27 mouse cellular contexts compared by ENCODE assay signal in genomic region chr10:20070576-20071109, GRCm38 (mm10).
DNase-seq lines count a peak whose midpoint lies in the region; ATAC-seq and TF ChIP-seq lines count a peak whose summit lies in the region.
"Had no signal": no experiment of that assay in that cellular context is flagged by ENCODE, and none has a peak within 500 bp of the region (broad histone marks: within the 10 kb centered on the region; RNA-seq: fewer than 3 reads in every experiment).

No protein-coding gene starts in this region.

- H3K9me3 ChIP-seq in kidney, embryonic 14.5 days (ENCODE audit: control insufficient read depth, low read length), result no peaks in the 10 kb centered on the region
- no peaks in the 10 kb centered on the region for H3K9me3 ChIP-seq in liver, embryonic 11.5 days (ENCODE audit: control insufficient read depth, low read length)
- H3K9me3 ChIP-seq: embryonic facial prominence, embryonic 12.5 days; embryonic facial prominence, embryonic 15.5 days; heart, embryonic 12.5 days; heart, embryonic 15.5 days; hindbrain, embryonic 10.5 days; hindbrain, embryonic 13.5 days had no signal

- H3K79me2 ChIP-seq in liver, adult 2 months (ENCODE audit: control insufficient read depth, insufficient read depth, low read length), result no peaks in the 10 kb centered on the region; the same call in 1 of the 2 replicates

- no peak for TF ChIP-seq CTCF in liver, adult 2 months (IDR thresholded peaks at IDR 0.05; ENCODE audit: low read depth, low read length)

- H3K9ac ChIP-seq in kidney, embryonic 14.5 days (ENCODE audit: low read depth, low read length), result no peak overlapping the region
- no peak overlapping the region for H3K9ac ChIP-seq in liver, adult 2 months (ENCODE audit: low read depth, low read length)
- no peak overlapping the region for H3K9ac ChIP-seq in liver, embryonic 11.5 days (ENCODE audit: low read depth, low read length)
- H3K9ac ChIP-seq: embryonic facial prominence, embryonic 12.5 days; embryonic facial prominence, embryonic 15.5 days; forebrain, postnatal 0 days; heart, embryonic 12.5 days; heart, embryonic 15.5 days; hindbrain, embryonic 13.5 days had no signal

- H3K4me3 ChIP-seq in kidney, embryonic 14.5 days (ENCODE audit: low read length), result no peak overlapping the region
- no peak overlapping the region for H3K4me3 ChIP-seq in liver, adult 2 months (ENCODE audit: insufficient read depth, low read depth, low read length)
- H3K4me3 ChIP-seq in liver, embryonic 11.5 days (ENCODE audit: low read depth, low read length), result no peak overlapping the region
- H3K4me3 ChIP-seq: embryonic facial prominence, embryonic 12.5 days; embryonic facial prominence, embryonic 15.5 days; gastrocnemius, adult 2 months; heart, embryonic 12.5 days; heart, embryonic 15.5 days; hindbrain, embryonic 10.5 days; hindbrain, embryonic 13.5 days had no signal

- 77% methylated on average over 14 of the region's 14 CpGs for WGBS in kidney, embryonic 14.5 days
- WGBS in liver, adult 2 months, result 29% methylated on average over 14 of the region's 14 CpGs
- WGBS in liver, embryonic 11.5 days, result 80% methylated on average over 14 of the region's 14 CpGs

- TF ChIP-seq POLR2A in liver, adult 2 months (IDR thresholded peaks at IDR 0.05; ENCODE audit: extremely low read depth, insufficient read depth, low read length), result no peak

- peak; percentile 49 for DNase-seq in kidney, adult 11 months
- DNase-seq in kidney, postnatal 14 days, result no peak
- peak; percentile 65 for DNase-seq in kidney, adult 9 months
- DNase-seq in liver, adult 2 months (ENCODE audit: extremely low read depth, low read depth, low spot score), result peak; percentile 93
- DNase-seq in liver, embryonic 11.5 days (ENCODE audit: low spot score), result no peak
- DNase-seq: adrenal gland, adult 2 months; adrenal gland, postnatal 14 days; cerebellum, adult 11 months; cerebellum, adult 2 months; cerebellum, adult 9-11 months; cerebellum, postnatal 25 days; forebrain, postnatal 0 days; gastrocnemius, adult 2 months; gastrocnemius, postnatal 14 days; heart, adult 18-20 months; heart, postnatal 10 days; heart, postnatal 36 days had no signal

- no peaks in the 10 kb centered on the region for H3K4me1 ChIP-seq in kidney, embryonic 14.5 days (ENCODE audit: control insufficient read depth, insufficient read depth, low read length)
- peaks cover 20% of the 10 kb centered on the region for H3K4me1 ChIP-seq in liver, adult 2 months (ENCODE audit: control insufficient read depth, insufficient read depth, low read length)
- no peaks in the 10 kb centered on the region for H3K4me1 ChIP-seq in liver, embryonic 11.5 days (replicated peaks; ENCODE audit: control insufficient read depth, insufficient read depth, low read length)
- H3K4me1 ChIP-seq: embryonic facial prominence, embryonic 12.5 days; embryonic facial prominence, embryonic 15.5 days; heart, embryonic 12.5 days; heart, embryonic 15.5 days; hindbrain, embryonic 10.5 days; hindbrain, embryonic 13.5 days had no signal

- no peak for ATAC-seq in kidney, embryonic 14.5 days (ENCODE audit: low FRiP score, low TSS enrichment)
- no peak for ATAC-seq in liver, embryonic 11.5 days (replicated peaks; ENCODE audit: low FRiP score)
- ATAC-seq: CD4-positive, CD25-positive, alpha-beta regulatory T cell, adult 4 months; forebrain, embryonic 14.5 days; forebrain, postnatal 0 days; hindbrain, embryonic 16.5 days had no signal

- no peak overlapping the region for H3K4me2 ChIP-seq in kidney, embryonic 14.5 days (replicated peaks; ENCODE audit: low read depth, low read length)
- H3K4me2 ChIP-seq in liver, embryonic 11.5 days, result no peak overlapping the region
- H3K4me2 ChIP-seq: embryonic facial prominence, embryonic 12.5 days; embryonic facial prominence, embryonic 15.5 days; heart, embryonic 12.5 days; heart, embryonic 15.5 days; hindbrain, embryonic 13.5 days had no signal

- no peaks in the 10 kb centered on the region for H3K27me3 ChIP-seq in kidney, embryonic 14.5 days (ENCODE audit: control insufficient read depth, insufficient read depth, low read length)
- H3K27me3 ChIP-seq in liver, adult 2 months (ENCODE audit: control insufficient read depth, insufficient read depth, low read length), result no peaks in the 10 kb centered on the region
- H3K27me3 ChIP-seq in liver, embryonic 11.5 days (replicated peaks; ENCODE audit: control insufficient read depth, insufficient read depth, low read length), result no peaks in the 10 kb centered on the region
- H3K27me3 ChIP-seq: embryonic facial prominence, embryonic 12.5 days; embryonic facial prominence, embryonic 15.5 days; heart, embryonic 12.5 days; heart, embryonic 15.5 days; hindbrain, embryonic 13.5 days had no signal

- no peak overlapping the region for H3K27ac ChIP-seq in kidney, embryonic 14.5 days (ENCODE audit: low read depth, low read length)
- peak overlapping the region; percentile 95 for H3K27ac ChIP-seq in liver, adult 2 months (replicated peaks; ENCODE audit: insufficient read depth, low read depth, low read length)
- no peak overlapping the region for H3K27ac ChIP-seq in liver, embryonic 11.5 days (ENCODE audit: low read depth, low read length)
- H3K27ac ChIP-seq: embryonic facial prominence, embryonic 12.5 days; embryonic facial prominence, embryonic 15.5 days; heart, embryonic 15.5 days; hindbrain, embryonic 10.5 days; hindbrain, embryonic 13.5 days had no signal

- no peaks in the 10 kb centered on the region for H3K36me3 ChIP-seq in kidney, embryonic 14.5 days (ENCODE audit: control insufficient read depth, insufficient read depth, low read length)
- no peaks in the 10 kb centered on the region; the same call in 1 of the 2 replicates for H3K36me3 ChIP-seq in liver, adult 2 months (ENCODE audit: control insufficient read depth, insufficient read depth, low read length)
- H3K36me3 ChIP-seq in liver, embryonic 11.5 days (ENCODE audit: control insufficient read depth, insufficient read depth, low read length), result no peaks in the 10 kb centered on the region
- H3K36me3 ChIP-seq: embryonic facial prominence, embryonic 12.5 days; embryonic facial prominence, embryonic 15.5 days; heart, embryonic 12.5 days; heart, embryonic 15.5 days; hindbrain, embryonic 10.5 days; hindbrain, embryonic 13.5 days had no signal

Comparison
In these comparisons a context has a peak if more than half of its experiments do, and no peak if none do; other contexts are left out.
1. DNase-seq: peak in kidney, adult 11 months (single experiment), kidney, adult 9 months (single experiment) and liver, adult 2 months (single experiment); none in kidney, postnatal 14 days (single experiment) and liver, embryonic 11.5 days (single experiment).